Mouse (Mus musculus): ENCODE measurements around the gene Tle6. TPM values are rescaled to one million over a fixed set of nuclear protein-coding genes. Genes with fewer than 3 reads are reported as not detected.
A peak's percentile ranks its signal among the peaks of the same experiment; 100 is the strongest.
"Not testable (repeated sequence)": the region's sequence is repeated elsewhere in the genome, so short reads cannot be mapped to it uniquely, and the experiment has no call there.

Tle6 gene
- polyA plus RNA-seq, 1 experiment from 2014 or later, result 7.3 TPM

DNA sequence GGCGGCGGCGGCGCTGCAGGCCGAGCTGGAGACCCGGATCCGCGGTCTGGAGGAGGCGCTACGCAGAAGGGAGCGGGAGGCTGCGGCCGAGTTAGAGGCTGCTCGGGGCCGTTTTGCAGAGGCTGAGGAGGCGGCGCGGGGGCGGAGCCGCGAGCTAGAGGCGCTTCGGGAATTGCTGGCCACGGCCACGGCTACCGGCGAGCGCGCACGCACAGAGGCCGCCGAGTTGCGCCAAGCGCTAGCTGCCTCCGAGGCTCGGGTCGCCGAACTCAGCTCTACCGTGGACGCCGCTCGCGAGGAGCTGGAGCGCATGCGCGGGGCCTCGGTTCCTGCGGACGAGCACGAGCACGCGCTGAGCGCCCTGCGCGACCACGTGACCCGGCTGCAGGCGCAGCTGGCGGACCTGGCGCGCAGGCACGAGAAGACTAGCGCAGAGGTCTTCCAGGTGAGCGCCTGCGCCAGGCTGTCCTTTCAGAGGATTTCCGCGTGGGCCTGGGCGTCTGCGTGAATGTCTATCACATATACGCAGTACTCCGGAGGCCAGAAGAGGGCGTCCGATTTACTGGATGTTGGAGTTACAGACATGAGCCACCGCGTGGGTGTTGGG lies 42.7 kb upstream of the Tle6 start:
- H3K9ac ChIP-seq (ENCODE audit: low read depth, low read length), result peak overlapping the region; percentile 88
- ATAC-seq (replicated peaks; ENCODE audit: low FRiP score, low read depth) (peak; percentile 89), DNase-seq (ENCODE audit: low spot score) (peak; percentile 95)
- H3K4me1 ChIP-seq (replicated peaks; ENCODE audit: insufficient read depth, low read length), result peaks cover 14% of the 10 kb centered on the region; the same call in 1 of the 2 replicates
- no peaks in the 10 kb centered on the region for H3K9me3 ChIP-seq (replicated peaks; ENCODE audit: low read length)
- WGBS, result under 1% methylated on average over 74 of the region's 75 CpGs
- peak; percentile 60 for TF ChIP-seq CTCF (IDR thresholded peaks at IDR 0.05; ENCODE audit: low read depth)
- H3K27ac ChIP-seq, result peak overlapping the region; percentile 93
- H3K4me3 ChIP-seq (replicated peaks; ENCODE audit: low read depth, low read length), result peak overlapping the region; percentile 55
- peak overlapping the region; percentile 68 for H3K4me2 ChIP-seq (ENCODE audit: low read length)
- H3K27me3 ChIP-seq (ENCODE audit: insufficient read depth, low read length), result no peaks in the 10 kb centered on the region
- no peaks in the 10 kb centered on the region for H3K36me3 ChIP-seq (ENCODE audit: insufficient read depth, low read length)

GRCm38 (mm10) chr10:81642648-81643448 lies 42.0 kb upstream of the Tle6 start:
- no peak for TF ChIP-seq CTCF (IDR thresholded peaks at IDR 0.05; ENCODE audit: low read depth)

GRCm38 (mm10) chr10:81641978-81642647 lies 41.2 kb upstream of the Tle6 start:
- no peak for ATAC-seq (replicated peaks; ENCODE audit: low FRiP score, low read depth)
- H3K4me1 ChIP-seq (replicated peaks; ENCODE audit: insufficient read depth, low read length), result peaks cover 14% of the 10 kb centered on the region; the same call in 1 of the 2 replicates
- H3K27ac ChIP-seq, result no peak overlapping the region
- TF ChIP-seq CTCF (IDR thresholded peaks at IDR 0.05; ENCODE audit: low read depth), result no peak
- H3K36me3 ChIP-seq (ENCODE audit: insufficient read depth, low read length), result no peaks in the 10 kb centered on the region
- H3K9me3 ChIP-seq (replicated peaks; ENCODE audit: low read length), result no peaks in the 10 kb centered on the region
- no peak for DNase-seq (ENCODE audit: low spot score)
- H3K27me3 ChIP-seq (ENCODE audit: insufficient read depth, low read length), result no peaks in the 10 kb centered on the region
- no peak overlapping the region for H3K4me3 ChIP-seq (replicated peaks; ENCODE audit: low read depth, low read length)
- peak overlapping the region; percentile 68 for H3K4me2 ChIP-seq (ENCODE audit: low read length)
- 78% methylated on average over 8 of the region's 8 CpGs for WGBS
- H3K9ac ChIP-seq (ENCODE audit: low read depth, low read length), result peak overlapping the region; percentile 88; the same call in 1 of the 2 replicates

More at GRCm38 (mm10) chr10:81642648-81643448, 42.0 kb upstream of the Tle6 start:
- Histone ChIP-seq H3K27me3 (ENCODE audit: insufficient read depth, low read length) (no peaks in the 10 kb centered on the region), H3K36me3 (ENCODE audit: insufficient read depth, low read length) (no peaks in the 10 kb centered on the region), H3K27ac (peak overlapping the region; percentile 93), H3K4me1 (replicated peaks; ENCODE audit: insufficient read depth, low read length) (peaks cover 14% of the 10 kb centered on the region; the same call in 1 of the 2 replicates), H3K9ac (ENCODE audit: low read depth, low read length) (peak overlapping the region; percentile 88), H3K4me3 (replicated peaks; ENCODE audit: low read depth, low read length) (peak overlapping the region; percentile 55), H3K9me3 (replicated peaks; ENCODE audit: low read length) (no peaks in the 10 kb centered on the region), H3K4me2 (ENCODE audit: low read length) (peak overlapping the region; percentile 68)
- WGBS, result 16% methylated on average over 24 of the region's 24 CpGs
- ATAC-seq (replicated peaks; ENCODE audit: low FRiP score, low read depth), result peak; percentile 59
- peak; percentile 35 for DNase-seq (ENCODE audit: low spot score)

GRCm38 (mm10) chr10:81641566-81641965 lies 40.7 kb upstream of the Tle6 start:
- Histone ChIP-seq H3K36me3 (ENCODE audit: insufficient read depth, low read length) (no peaks in the 10 kb centered on the region), H3K4me2 (ENCODE audit: low read length) (no peak overlapping the region), H3K27ac (no peak overlapping the region), H3K27me3 (ENCODE audit: insufficient read depth, low read length) (no peaks in the 10 kb centered on the region), H3K9ac (ENCODE audit: low read depth, low read length) (no peak overlapping the region), H3K4me1 (replicated peaks; ENCODE audit: insufficient read depth, low read length) (peaks cover 14% of the 10 kb centered on the region; the same call in 1 of the 2 replicates), H3K9me3 (replicated peaks; ENCODE audit: low read length) (no peaks in the 10 kb centered on the region), H3K4me3 (replicated peaks; ENCODE audit: low read depth, low read length) (no peak overlapping the region)
- DNase-seq (ENCODE audit: low spot score) (no peak), ATAC-seq (replicated peaks; ENCODE audit: low FRiP score, low read depth) (no peak)
- 86% methylated on average over 2 of the region's 2 CpGs for WGBS
- TF ChIP-seq CTCF (IDR thresholded peaks at IDR 0.05; ENCODE audit: low read depth), result no peak

- not testable (repeated sequence) for H3K9me3 ChIP-seq (replicated peaks; ENCODE audit: low read length); H3K4me3 ChIP-seq (replicated peaks; ENCODE audit: low read depth, low read length); H3K27me3 ChIP-seq (ENCODE audit: insufficient read depth, low read length); H3K27ac ChIP-seq; H3K4me2 ChIP-seq (ENCODE audit: low read length); H3K9ac ChIP-seq (ENCODE audit: low read depth, low read length); ATAC-seq (replicated peaks; ENCODE audit: low FRiP score, low read depth); H3K36me3 ChIP-seq (ENCODE audit: insufficient read depth, low read length)
- WGBS, result 38% methylated on average over 4 of the region's 4 CpGs
- peak; percentile 40 for DNase-seq (ENCODE audit: low spot score)
- H3K4me1 ChIP-seq (replicated peaks; ENCODE audit: insufficient read depth, low read length), result peaks cover 14% of the 10 kb centered on the region; the same call in 1 of the 2 replicates
Observed at GRCm38 (mm10) chr10:81640825-81641224, 40.0 kb upstream of the Tle6 start.

DNA sequence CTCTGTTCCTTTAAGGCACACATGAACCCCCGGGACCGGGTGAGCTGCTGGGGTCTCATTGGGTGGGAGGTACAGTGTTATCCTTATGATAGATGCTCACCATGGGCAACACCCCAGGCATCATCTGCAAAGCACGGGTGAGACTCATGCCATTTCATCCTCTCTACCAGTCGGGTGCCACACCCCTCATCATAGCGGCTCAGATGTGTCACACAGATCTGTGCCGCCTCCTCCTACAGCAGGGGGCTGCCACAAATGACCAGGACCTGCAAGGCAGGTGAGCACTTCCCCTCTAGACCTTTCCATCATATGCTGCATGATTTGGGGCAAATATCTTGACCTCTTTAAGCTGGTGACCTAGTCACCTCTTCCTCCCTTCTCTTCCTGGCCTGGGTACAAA lies 37.2 kb upstream of the Tle6 start:
- Histone ChIP-seq H3K27ac (no peak overlapping the region), H3K4me2 (ENCODE audit: low read length) (no peak overlapping the region), H3K9me3 (replicated peaks; ENCODE audit: low read length) (no peaks in the 10 kb centered on the region), H3K27me3 (ENCODE audit: insufficient read depth, low read length) (no peaks in the 10 kb centered on the region), H3K4me1 (replicated peaks; ENCODE audit: insufficient read depth, low read length) (peaks cover 17% of the 10 kb centered on the region; the same call in 1 of the 2 replicates), H3K36me3 (ENCODE audit: insufficient read depth, low read length) (no peaks in the 10 kb centered on the region), H3K4me3 (replicated peaks; ENCODE audit: low read depth, low read length) (no peak overlapping the region), H3K9ac (ENCODE audit: low read depth, low read length) (no peak overlapping the region)
- 74% methylated on average over 6 of the region's 6 CpGs for WGBS
- DNase-seq (ENCODE audit: low spot score), result no peak
- no peak for TF ChIP-seq CTCF (IDR thresholded peaks at IDR 0.05; ENCODE audit: low read depth)
- no peak for ATAC-seq (replicated peaks; ENCODE audit: low FRiP score, low read depth)

Data from kidney, postnatal 0 days (tissue).